Mouse (Mus musculus): Measurements from ENCODE around the gene Tekt5. TPM values are rescaled to one million over a fixed set of nuclear protein-coding genes. Genes with fewer than 3 reads are reported as not detected.

Tekt5 gene
- polyA plus RNA-seq (2014; fragmentation: Nextera tagmentation; extraction: Ambion mirVana): 0.67 and 1.2 TPM in 2 replicates

DNA sequence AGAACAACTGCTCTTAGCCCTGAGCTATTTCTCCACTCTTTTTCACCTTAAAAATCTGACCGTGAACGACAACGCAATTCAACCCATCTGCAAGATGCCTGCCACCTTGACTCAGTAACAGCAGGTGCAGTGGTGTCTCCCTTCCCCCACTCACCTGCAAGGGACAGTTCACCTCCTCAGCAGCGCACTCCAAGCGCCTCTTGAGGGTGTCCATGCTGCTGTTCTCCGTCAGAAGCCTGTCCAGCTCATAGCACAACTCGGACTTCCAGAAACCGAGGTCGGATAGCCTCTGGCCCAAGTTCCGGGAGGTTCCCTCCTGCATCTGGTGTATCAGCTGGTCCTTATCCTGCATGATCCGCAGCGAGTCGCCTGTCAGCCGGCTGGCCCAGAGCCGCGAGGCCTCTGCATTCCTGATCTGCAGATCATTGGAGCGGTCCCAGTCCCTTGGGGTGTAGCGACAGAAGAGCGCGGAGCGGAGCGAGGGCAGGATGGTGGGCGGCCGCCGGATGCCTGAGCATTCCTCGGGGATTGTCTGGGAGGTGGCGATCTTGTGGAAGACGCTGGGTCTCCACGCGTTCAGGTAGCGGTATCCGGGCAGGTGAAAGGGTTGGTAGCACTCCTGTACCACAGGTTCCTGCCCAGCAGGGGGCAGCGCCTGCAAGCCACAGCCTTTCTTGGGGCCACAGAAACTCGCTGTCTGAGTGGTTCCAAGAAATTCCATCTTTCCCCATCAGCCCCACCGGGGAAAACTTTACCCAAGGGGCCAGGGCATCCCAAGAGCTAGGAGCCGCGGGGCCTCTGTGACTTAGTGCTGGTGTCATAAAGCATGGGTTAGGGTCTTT is at the start of gene Tekt5:
Gene Tekt5, minus strand, starts transcription at position 792 of the 842 bp plus-strand sequence.
- peak; percentile 75 for TF ChIP-seq CTCF (IDR thresholded peaks at IDR 0.05; ENCODE audit: low read depth)
- DNase-seq: peak; percentile 71
- H3K9me3 ChIP-seq (ENCODE audit: low read depth, low read length): no peaks in the 10 kb centered on the region
- H3K4me3 ChIP-seq (ENCODE audit: low read depth, low read length): peak within 1 kb of the TSS; percentile 23
- ATAC-seq (ENCODE audit: insufficient read depth): peak; percentile 85
- peak within 1 kb of the TSS; percentile 54 for H3K4me2 ChIP-seq
- WGBS: 7% methylated on average over 37 of the region's 37 CpGs
- H3K4me1 ChIP-seq (ENCODE audit: insufficient read depth): no peaks in the 10 kb centered on the region
- no peaks in the 10 kb centered on the region for H3K36me3 ChIP-seq (ENCODE audit: insufficient read depth)
- peaks cover 3% of the 10 kb centered on the region; the same call in 1 of the 2 replicates for H3K27me3 ChIP-seq (ENCODE audit: insufficient read depth, low read length)
- H3K9ac ChIP-seq: no peak within 1 kb of the TSS; the same call in 1 of the 2 replicates
- no peak within 1 kb of the TSS for H3K27ac ChIP-seq (ENCODE audit: low read depth)

DNA sequence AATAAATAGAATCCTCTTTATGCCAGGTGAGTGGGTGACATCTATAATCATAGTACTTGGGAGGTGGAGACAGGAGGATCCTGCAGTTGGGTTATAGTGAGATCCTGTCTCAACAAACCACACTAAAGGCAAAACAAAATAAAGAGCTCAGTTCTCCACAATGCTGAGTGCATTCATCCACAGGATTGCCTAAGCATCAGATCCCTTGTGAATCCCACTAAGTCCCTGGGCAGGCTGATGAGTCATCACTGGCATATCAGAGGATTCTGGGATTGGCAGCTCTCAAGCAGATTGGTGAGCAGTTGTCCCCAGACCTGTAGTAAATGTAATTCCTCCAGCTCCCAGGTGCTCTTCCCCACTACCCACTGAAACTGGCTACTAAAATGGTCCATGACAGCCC is 48.4 kb upstream of the Tekt5 start:
- Histone ChIP-seq H3K36me3 (ENCODE audit: insufficient read depth) (no peaks in the 10 kb centered on the region), H3K27me3 (ENCODE audit: insufficient read depth, low read length) (no peaks in the 10 kb centered on the region), H3K4me2 (no peak overlapping the region), H3K9ac (no peak overlapping the region), H3K27ac (ENCODE audit: low read depth) (no peak overlapping the region), H3K9me3 (ENCODE audit: low read depth, low read length) (no peaks in the 10 kb centered on the region), H3K4me3 (ENCODE audit: low read depth, low read length) (no peak overlapping the region), H3K4me1 (ENCODE audit: insufficient read depth) (0 out of 2 replicates have a peak, but pooled peaks cover 5% of the 10 kb centered on the region)
- no peak for TF ChIP-seq CTCF (IDR thresholded peaks at IDR 0.05; ENCODE audit: low read depth)
- ATAC-seq (ENCODE audit: insufficient read depth) (no peak), DNase-seq (no peak)

- TF ChIP-seq CTCF (IDR thresholded peaks at IDR 0.05; ENCODE audit: low read depth): no peak
- WGBS: 89% methylated on average over 4 of the region's 4 CpGs
- no peak overlapping the region for H3K9ac ChIP-seq
Measured at GRCm38 (mm10) chr16:10441761-10442160, 46.5 kb upstream of the Tekt5 start.

DNA sequence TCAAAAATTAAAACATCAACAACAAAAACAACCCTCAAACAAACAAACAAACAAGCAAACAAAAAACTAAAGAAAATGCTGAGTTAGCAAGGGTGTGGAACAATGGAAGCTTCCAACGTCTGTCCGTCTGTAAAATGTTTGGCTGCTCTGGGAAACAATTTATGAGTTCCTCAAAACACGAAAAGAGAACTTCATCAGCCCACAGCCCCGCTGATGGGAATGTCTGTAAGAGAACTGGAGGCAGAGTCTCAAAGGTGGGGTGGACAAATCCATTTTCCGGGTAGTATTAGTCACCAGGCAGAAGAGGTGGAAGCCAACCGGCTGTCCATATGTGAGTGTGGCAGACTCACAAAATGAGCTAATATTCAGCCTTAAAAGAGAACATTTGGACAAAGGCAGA is 46.0 kb upstream of the Tekt5 start:
- TF ChIP-seq CTCF (IDR thresholded peaks at IDR 0.05; ENCODE audit: low read depth): no peak
- Histone ChIP-seq H3K27ac (ENCODE audit: low read depth) (no peak overlapping the region), H3K9me3 (ENCODE audit: low read depth, low read length) (no peaks in the 10 kb centered on the region), H3K4me2 (no peak overlapping the region), H3K27me3 (ENCODE audit: insufficient read depth, low read length) (no peaks in the 10 kb centered on the region), H3K4me1 (ENCODE audit: insufficient read depth) (no peaks in the 10 kb centered on the region), H3K36me3 (ENCODE audit: insufficient read depth) (no peaks in the 10 kb centered on the region), H3K9ac (no peak overlapping the region), H3K4me3 (ENCODE audit: low read depth, low read length) (no peak overlapping the region)
- ATAC-seq (ENCODE audit: insufficient read depth): no peak
- 87% methylated on average over 6 of the region's 6 CpGs for WGBS
- no peak for DNase-seq

More at GRCm38 (mm10) chr16:10441761-10442160, 46.5 kb upstream of the Tekt5 start:
- H3K4me3 ChIP-seq (ENCODE audit: low read depth, low read length): no peak overlapping the region
- H3K27me3 ChIP-seq (ENCODE audit: insufficient read depth, low read length): no peaks in the 10 kb centered on the region
- no peaks in the 10 kb centered on the region for H3K4me1 ChIP-seq (ENCODE audit: insufficient read depth)
- ATAC-seq (ENCODE audit: insufficient read depth): no peak
- no peak overlapping the region for H3K4me2 ChIP-seq
- no peaks in the 10 kb centered on the region for H3K36me3 ChIP-seq (ENCODE audit: insufficient read depth)
- H3K27ac ChIP-seq (ENCODE audit: low read depth): no peak overlapping the region
- DNase-seq: no peak
- H3K9me3 ChIP-seq (ENCODE audit: low read depth, low read length): no peaks in the 10 kb centered on the region

- H3K27ac ChIP-seq (ENCODE audit: low read depth): no peak overlapping the region
- H3K4me3 ChIP-seq (ENCODE audit: low read depth, low read length): no peak overlapping the region
- no peaks in the 10 kb centered on the region for H3K4me1 ChIP-seq (ENCODE audit: insufficient read depth)
- H3K9me3 ChIP-seq (ENCODE audit: low read depth, low read length): no peaks in the 10 kb centered on the region
- WGBS: 82% methylated on average over 5 of the region's 5 CpGs
- H3K4me2 ChIP-seq: no peak overlapping the region
- H3K9ac ChIP-seq: no peak overlapping the region
- no peaks in the 10 kb centered on the region for H3K36me3 ChIP-seq (ENCODE audit: insufficient read depth)
- no peaks in the 10 kb centered on the region for H3K27me3 ChIP-seq (ENCODE audit: insufficient read depth, low read length)
- ATAC-seq (ENCODE audit: insufficient read depth): no peak
- TF ChIP-seq CTCF (IDR thresholded peaks at IDR 0.05; ENCODE audit: low read depth): no peak
- DNase-seq: no peak
Measured at GRCm38 (mm10) chr16:10438055-10438454, 42.8 kb upstream of the Tekt5 start.

DNA sequence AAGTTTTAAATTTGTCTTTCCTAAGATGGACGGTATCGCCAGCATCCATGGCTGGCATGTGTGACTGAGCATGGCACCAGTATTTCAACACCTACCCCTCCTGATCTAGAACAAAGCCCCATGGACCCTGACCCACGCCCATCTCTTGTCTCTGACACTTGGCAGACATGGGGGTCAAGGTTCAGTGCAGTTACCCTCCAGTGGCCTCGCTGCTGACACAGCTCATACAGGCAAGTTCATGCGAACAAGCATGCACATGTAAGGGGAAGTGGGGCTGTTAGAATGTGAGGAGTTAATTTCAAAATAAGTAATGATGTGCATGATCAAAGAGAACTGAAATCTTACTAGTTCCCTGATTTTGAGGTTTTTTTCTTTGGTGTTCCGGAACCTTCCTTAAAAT is 40.9 kb upstream of the Tekt5 start:
- H3K27me3 ChIP-seq (ENCODE audit: insufficient read depth, low read length): no peaks in the 10 kb centered on the region
- no peak for DNase-seq
- H3K27ac ChIP-seq (ENCODE audit: low read depth): no peak overlapping the region
- WGBS: 70% methylated on average over 6 of the region's 6 CpGs
- no peaks in the 10 kb centered on the region for H3K4me1 ChIP-seq (ENCODE audit: insufficient read depth)
- no peak for TF ChIP-seq CTCF (IDR thresholded peaks at IDR 0.05; ENCODE audit: low read depth)
- H3K9me3 ChIP-seq (ENCODE audit: low read depth, low read length): no peaks in the 10 kb centered on the region
- H3K4me2 ChIP-seq: no peak overlapping the region
- ATAC-seq (ENCODE audit: insufficient read depth): no peak
- no peak overlapping the region for H3K4me3 ChIP-seq (ENCODE audit: low read depth, low read length)
- H3K36me3 ChIP-seq (ENCODE audit: insufficient read depth): no peaks in the 10 kb centered on the region
- no peak overlapping the region for H3K9ac ChIP-seq

DNA sequence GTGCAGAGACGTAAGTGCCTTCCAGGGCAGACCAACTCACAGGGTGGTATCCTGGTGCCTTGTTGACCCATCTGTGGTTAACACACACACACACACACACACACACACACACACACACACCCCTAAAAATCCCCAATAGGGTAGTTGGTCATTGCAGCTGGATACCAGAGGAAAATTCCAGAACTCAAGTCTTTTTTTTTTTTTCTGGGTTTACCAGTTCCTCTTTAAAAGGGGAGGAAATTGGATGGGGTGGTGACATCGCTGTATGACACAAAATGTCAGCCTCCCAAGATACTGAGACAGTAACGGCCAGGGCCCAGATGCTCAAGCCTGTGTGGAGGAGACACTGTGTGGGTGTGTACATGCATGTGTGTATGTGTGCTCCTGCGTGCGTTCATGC is 38.1 kb upstream of the Tekt5 start:
- no peak overlapping the region for H3K9ac ChIP-seq
- H3K4me3 ChIP-seq (ENCODE audit: low read depth, low read length): no peak overlapping the region
- 78% methylated on average over 5 of the region's 5 CpGs for WGBS
- H3K4me2 ChIP-seq: no peak overlapping the region
- no peaks in the 10 kb centered on the region for H3K36me3 ChIP-seq (ENCODE audit: insufficient read depth)
- no peak for DNase-seq
- no peak for ATAC-seq (ENCODE audit: insufficient read depth)
- H3K4me1 ChIP-seq (ENCODE audit: insufficient read depth): no peaks in the 10 kb centered on the region
- no peak overlapping the region for H3K27ac ChIP-seq (ENCODE audit: low read depth)
- no peaks in the 10 kb centered on the region for H3K9me3 ChIP-seq (ENCODE audit: low read depth, low read length)
- no peak for TF ChIP-seq CTCF (IDR thresholded peaks at IDR 0.05; ENCODE audit: low read depth)
- no peaks in the 10 kb centered on the region for H3K27me3 ChIP-seq (ENCODE audit: insufficient read depth, low read length)

Data from lung, embryonic 14.5 days (tissue).